Mouse (Mus musculus) v-Abl transformed pro-B cells (cell line): Measurements from ENCODE around the gene Atp5d.

Experiments used
- in situ Hi-C, 2 experiments: fragments of 400-800 bp; cut with MboI; formaldehyde crosslinking; loops; one replicate each; pipeline ENCODE4 v1.15.1; 2025; ENCODE audit not compliant: unreplicated experiment in 2 of 2

Atp5d gene

GRCm38 (mm10) chr10:80116927-80117691, 21.3 kb upstream of the Atp5d start:
- in situ Hi-C loops, result loop anchor here in 1 of 2 experiments (10.0 kb wide), 1 partner anchor 132 kb away; the partner anchor contains the start of genes Cnn2 and Tmem259

- in situ Hi-C loops, result loop anchor here in 1 of 2 experiments (10.0 kb wide), 1 partner anchor 133 kb away; the partner anchor contains the start of genes Cnn2 and Tmem259
Observed at GRCm38 (mm10) chr10:80117736-80118135, 20.7 kb upstream of the Atp5d start.

GRCm38 (mm10) chr10:80118552-80118951, 19.9 kb upstream of the Atp5d start:
- in situ Hi-C loops, result loop anchor here in 1 of 2 experiments (10.0 kb wide), 1 partner anchor 134 kb away; the partner anchor contains the start of genes Cnn2 and Tmem259

DNA sequence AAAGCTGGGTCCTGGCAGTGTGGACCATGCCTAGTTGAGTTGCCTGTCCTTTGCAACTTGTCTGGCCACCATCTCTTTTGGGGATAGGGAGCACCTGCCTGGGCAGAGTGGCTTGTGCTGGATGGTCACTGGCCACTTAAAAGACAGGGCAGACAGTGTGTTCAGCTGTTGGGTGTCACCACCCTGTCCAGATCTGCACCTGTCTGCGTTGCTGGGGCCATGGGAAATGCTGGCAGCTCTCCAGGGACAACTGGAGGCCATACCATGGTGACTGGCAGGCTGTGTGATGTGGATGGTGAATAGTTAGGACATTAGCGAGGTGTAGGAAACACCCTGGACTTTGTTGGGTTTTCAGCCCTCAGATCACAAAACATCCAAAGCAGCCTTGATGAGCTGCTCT, 18.3 kb upstream of the Atp5d start:
- in situ Hi-C loops, result no loop called here

DNA sequence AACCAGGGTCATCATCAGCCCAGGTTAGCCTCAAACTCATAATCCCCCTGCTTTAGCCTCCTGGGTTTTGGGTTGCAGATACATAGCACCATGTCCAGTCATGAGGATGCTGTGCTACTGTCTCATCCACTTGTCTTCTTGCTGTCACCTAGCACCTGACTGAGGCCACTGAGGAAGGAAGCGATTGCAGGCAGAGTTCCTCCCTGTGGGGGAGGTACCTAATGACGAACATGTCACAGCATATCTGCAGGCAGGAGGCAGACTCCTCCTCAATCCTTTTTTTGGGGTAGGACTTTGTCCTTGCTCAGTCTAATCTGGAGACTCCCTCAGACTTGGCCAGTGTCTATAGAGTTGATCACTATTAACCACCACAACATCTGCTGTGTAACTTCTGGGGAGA, 16.8 kb upstream of the Atp5d start:
- in situ Hi-C loops, result no loop called here

- in situ Hi-C loops, result no loop called here
Observed at GRCm38 (mm10) chr10:80123932-80124562, 14.4 kb upstream of the Atp5d start.

- in situ Hi-C loops, result no loop called here
Observed at GRCm38 (mm10) chr10:80127920-80128319, 10.5 kb upstream of the Atp5d start.

GRCm38 (mm10) chr10:80129846-80130245, 8.6 kb upstream of the Atp5d start:
- in situ Hi-C loops, result no loop called here

GRCm38 (mm10) chr10:80130403-80131031, 7.9 kb upstream of the Atp5d start:
- in situ Hi-C loops, result no loop called here

DNA sequence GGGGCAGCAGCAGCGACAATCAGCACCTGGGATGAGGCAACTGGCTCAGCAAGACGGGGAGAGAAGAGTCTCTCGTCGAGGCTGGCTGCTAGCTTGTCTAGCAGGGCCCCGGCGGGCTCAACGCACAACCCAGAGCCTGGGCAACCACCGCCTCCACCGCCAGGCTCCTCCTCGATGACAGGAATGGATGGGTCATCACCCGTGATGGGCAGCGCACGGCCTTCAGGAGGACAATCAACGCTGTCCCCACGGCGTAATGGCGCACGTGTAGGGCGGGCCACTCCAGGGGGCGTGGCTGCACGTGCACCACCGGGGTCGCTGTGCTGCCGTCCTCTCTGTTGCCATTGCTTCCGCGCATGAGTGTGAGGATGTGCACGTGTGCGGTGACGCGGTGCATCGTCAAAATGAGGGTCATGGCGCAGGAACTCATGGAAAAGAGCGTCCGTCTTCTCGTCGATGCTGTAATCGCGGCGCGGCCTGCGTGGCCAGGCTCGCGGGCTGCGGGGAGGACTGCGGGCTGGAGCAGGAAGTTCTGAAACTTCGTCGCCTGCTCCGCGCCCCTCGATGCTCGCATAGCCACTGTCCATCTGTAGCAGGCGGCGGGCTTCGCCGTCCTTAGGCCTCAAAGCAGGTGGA, 7.0 kb upstream of the Atp5d start:
- in situ Hi-C loops, result no loop called here

DNA sequence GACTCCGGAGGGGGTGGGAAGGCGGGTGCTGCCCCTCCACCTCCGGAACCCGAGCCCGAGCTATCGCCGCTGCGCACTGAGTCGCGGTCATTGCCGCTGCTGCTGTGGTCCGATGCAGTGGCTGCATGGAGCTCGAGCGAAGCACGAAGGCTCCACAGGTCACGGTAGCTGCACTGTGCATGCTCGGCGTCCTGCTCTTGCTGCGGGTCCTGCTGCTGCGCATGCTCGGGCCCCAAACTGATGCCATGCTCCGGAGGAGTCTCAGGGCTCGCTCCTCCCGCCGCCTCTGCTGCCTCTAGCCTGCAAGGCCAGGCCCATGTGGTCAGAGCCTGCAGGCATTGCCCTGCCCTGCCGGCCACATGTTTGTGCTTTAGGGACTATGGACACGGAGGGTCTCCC, 6.5 kb upstream of the Atp5d start:
- in situ Hi-C loops, result no loop called here

DNA sequence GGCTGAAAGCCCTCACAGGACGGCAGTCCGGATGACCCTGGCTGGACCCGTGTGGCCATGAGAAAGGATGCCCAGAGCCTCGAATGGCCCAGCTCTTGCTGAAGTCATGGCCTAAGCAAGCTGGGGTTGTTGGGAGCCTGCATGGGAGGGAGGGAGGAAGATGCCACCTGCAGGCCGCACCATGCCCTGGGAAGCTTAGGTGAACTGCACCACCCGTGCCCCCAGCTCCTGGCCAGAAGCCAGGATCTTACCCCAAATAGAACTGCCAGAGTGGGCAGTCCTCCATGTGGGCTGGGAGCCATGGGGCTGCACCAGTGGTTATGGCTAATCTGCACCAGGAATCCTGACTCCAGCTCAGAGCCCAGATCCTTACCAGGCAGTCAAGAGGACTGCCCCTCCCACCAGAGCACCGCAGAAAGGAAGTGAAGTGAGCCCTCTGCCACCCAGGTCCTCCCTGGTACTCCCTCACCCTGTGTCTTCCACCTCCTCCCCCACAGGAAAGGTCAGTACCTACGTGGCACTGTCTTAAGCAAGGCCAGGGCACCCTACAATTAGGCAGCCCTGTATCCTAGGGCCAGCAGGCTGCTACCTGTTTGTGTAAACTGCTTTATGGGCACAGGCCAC, 5.1 kb upstream of the Atp5d start:
- in situ Hi-C loops, result no loop called here

DNA sequence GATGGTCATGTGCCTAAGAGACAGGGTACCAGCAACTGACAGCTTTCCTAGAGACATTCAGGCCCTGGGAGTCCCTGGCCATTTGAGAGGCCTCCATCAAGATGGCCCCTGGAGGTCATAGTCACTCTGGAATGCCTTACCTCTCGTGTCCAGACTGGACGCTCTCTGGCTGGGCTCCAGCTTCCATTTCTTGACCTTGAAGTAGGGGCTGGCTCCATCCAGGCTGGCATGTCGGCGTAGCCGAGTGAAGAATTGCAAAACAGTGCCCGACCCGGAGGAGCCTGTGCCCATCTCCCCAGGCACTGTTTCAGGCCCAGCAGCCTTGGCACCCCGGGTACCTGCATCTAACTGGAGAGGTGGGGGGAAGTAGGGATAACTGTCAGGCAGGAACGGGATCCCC, 4.0 kb upstream of the Atp5d start:
- in situ Hi-C loops, result no loop called here

- in situ Hi-C loops, result no loop called here
Observed at GRCm38 (mm10) chr10:80135161-80135560, 3.3 kb upstream of the Atp5d start.

DNA sequence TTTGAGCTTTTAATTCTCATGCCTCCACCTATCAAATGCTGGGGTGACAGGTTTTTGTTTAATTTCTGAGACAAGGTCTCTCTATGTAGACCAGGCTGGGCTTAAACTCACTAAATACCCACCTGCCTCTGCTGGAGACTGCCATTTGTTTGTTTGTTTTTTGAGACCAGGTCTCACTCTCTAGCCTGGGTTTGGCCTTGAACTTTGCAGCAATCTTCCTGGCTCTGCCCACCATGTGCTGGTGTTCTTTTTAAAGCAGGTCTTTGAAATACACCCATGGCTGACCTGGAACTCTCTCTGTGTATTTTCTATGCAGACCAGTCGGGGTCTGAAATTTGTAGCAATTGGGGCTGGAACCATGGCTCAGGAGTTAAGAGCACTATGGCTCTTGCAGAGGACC, 2.8 kb upstream of the Atp5d start:
- in situ Hi-C loops, result no loop called here

- in situ Hi-C loops, result no loop called here
Observed at GRCm38 (mm10) chr10:80136179-80136951, 2.1 kb upstream of the Atp5d start.

DNA sequence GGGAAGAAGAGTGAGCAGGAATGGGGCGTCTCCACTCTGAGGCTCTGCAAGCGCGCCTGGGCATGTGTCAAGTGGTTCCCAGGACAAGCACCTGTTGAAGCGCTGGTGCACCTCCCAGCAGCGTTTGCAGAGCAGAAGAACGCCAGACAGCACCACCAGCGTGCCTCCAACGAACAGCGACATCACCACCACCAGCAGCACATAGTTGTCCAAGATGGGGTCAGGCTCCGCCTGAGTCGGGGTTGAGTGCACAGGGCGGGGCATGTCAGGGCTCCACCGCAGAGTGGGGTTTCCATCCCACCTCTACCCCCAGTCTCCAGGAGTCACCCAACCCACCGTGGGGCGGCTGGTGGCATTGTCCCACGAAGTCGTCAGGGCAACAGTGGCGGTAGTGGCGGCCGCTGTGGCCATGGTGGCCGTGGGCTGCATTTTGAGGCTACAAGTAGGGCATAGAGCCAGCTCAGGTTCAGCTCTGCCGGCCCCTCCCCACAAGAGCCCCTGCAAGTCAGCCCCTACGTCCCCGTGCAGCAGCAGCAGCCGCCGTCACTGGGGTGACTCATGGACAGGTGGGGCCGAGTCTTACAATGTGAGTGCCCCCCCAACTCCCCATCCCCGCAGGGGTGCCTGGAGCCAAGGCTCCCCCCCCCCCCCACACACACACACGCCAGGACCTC, 1.3 kb upstream of the Atp5d start:
- in situ Hi-C loops, result no loop called here

- in situ Hi-C loops, result no loop called here
Observed at GRCm38 (mm10) chr10:80137626-80138552, 543 bp upstream of the Atp5d start.
